Mouse (Mus musculus) heart, embryonic 16.5 days (tissue): ENCODE measurements around the gene Arv1. TPM values are rescaled to one million over a fixed set of nuclear protein-coding genes. Genes with fewer than 3 reads are reported as not detected.
A peak's percentile ranks its signal among the peaks of the same experiment; 100 is the strongest.

Experiments used
- ATAC-seq: fragments of 200-750 bp; cut with Nextera tagmentation; replicated peaks from 2 replicates; pipeline ENCODE4 v1.8.0; 2017; ENCODE audit warnings: moderate number of reproducible peaks; ENCODE audit not compliant: insufficient read depth, low FRiP score; ENCODE audit errors: extremely low read depth
- H3K27ac ChIP-seq: fragments of 300-500 bp; sonication (generic); 2 replicates; pipeline ENCODE4 v1.5.1; 2014; ENCODE audit warnings: mild to moderate bottlenecking, low read length, control low read depth, moderate library complexity
- H3K27me3 ChIP-seq: fragments of 300-500 bp; sonication (generic); 2 replicates; pipeline ENCODE4 v1.6.1; 2014; ENCODE audit warnings: low read length, mixed read lengths; ENCODE audit not compliant: control insufficient read depth, insufficient read depth
- H3K36me3 ChIP-seq: fragments of 300-500 bp; sonication (generic); 2 replicates; pipeline ENCODE4 v1.6.1; 2014; ENCODE audit not compliant: control insufficient read depth, insufficient read depth
- H3K4me1 ChIP-seq: fragments of 300-500 bp; sonication (generic); 2 replicates; pipeline ENCODE4 v1.6.1; 2014; ENCODE audit warnings: low read length, mixed read lengths; ENCODE audit not compliant: control insufficient read depth, insufficient read depth
- H3K4me2 ChIP-seq: fragments of 300-500 bp; sonication (generic); 2 replicates; pipeline ENCODE4 v1.6.1; 2014; ENCODE audit warnings: low read depth, mild to moderate bottlenecking, control low read depth, low read length
- H3K4me3 ChIP-seq: fragments of 300-500 bp; sonication (generic); 2 replicates; pipeline ENCODE4 v1.5.1; 2014; ENCODE audit warnings: mild to moderate bottlenecking, control low read depth, low read length
- H3K9ac ChIP-seq: fragments of 300-500 bp; sonication (generic); 2 replicates; pipeline ENCODE4 v1.6.1; 2014; ENCODE audit warnings: low read length, control low read depth
- H3K9me3 ChIP-seq: fragments of 300-500 bp; sonication (generic); replicated peaks from 2 replicates; pipeline ENCODE4 v1.6.1; 2016; ENCODE audit warnings: low read length; ENCODE audit not compliant: control insufficient read depth
- WGBS: fragments of 180-500 bp; shearing (Covaris S2); extraction: QIAGEN DNeasy Blood & Tissue Kit; methylation state at CpG from one replicate; pipeline ENCODE4 v1.1.7; 2014; 5-methylcytosine and 5-hydroxymethylcytosine counted together
- polyA plus RNA-seq: library from polyadenylated mRNA; unstranded; fragments of >200 nt; fragmentation: Nextera tagmentation; extraction: Ambion mirVana; gene quantifications from 2 replicates; pipeline ENCODE4 v1.2.1, GENCODE M21; 2015

The Arv1 gene
- polyA plus RNA-seq, 1 experiment from 2014 or later = 16.0 TPM

DNA sequence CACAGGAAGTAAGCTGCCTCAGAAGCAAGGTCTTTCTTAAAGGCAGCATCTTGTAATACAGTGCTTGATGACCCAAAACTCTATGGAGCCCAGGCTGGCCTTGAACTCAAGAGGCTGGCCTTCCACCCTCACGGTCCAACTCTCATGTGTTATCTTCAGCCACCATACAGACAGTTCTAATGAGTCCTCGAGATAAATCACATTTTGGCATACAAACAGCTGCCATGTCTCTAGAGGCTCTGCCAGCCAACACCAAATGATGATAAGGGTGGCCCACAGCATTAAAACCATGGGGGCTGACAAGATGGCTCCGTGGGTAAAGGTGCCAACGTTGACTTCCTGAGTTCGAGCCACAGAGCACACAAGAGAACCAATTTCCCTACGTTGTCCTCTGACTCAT is 8.7 kb upstream of the Arv1 start:
- no peak overlapping the region for H3K4me2 ChIP-seq
- H3K36me3 ChIP-seq = peaks cover 17% of the 10 kb centered on the region
- H3K27ac ChIP-seq = no peak overlapping the region
- no peak overlapping the region for H3K9ac ChIP-seq
- no peak for ATAC-seq
- no peaks in the 10 kb centered on the region for H3K27me3 ChIP-seq
- no peaks in the 10 kb centered on the region for H3K9me3 ChIP-seq
- H3K4me1 ChIP-seq = no peaks in the 10 kb centered on the region
- 87% methylated on average over 6 of the region's 6 CpGs for WGBS
- no peak overlapping the region for H3K4me3 ChIP-seq

- H3K27ac ChIP-seq = no peak overlapping the region
- no peaks in the 10 kb centered on the region for H3K9me3 ChIP-seq
- H3K4me3 ChIP-seq = no peak overlapping the region
- no peak for ATAC-seq
- peaks cover 5% of the 10 kb centered on the region for H3K4me1 ChIP-seq
- no peaks in the 10 kb centered on the region for H3K27me3 ChIP-seq
- no peak overlapping the region for H3K4me2 ChIP-seq
- H3K36me3 ChIP-seq = peaks cover 13% of the 10 kb centered on the region
- no peak overlapping the region for H3K9ac ChIP-seq
- WGBS = 80% methylated on average over 8 of the region's 8 CpGs
Observed at GRCm38 (mm10) chr8:124715736-124716135, 6.2 kb upstream of the Arv1 start.

DNA sequence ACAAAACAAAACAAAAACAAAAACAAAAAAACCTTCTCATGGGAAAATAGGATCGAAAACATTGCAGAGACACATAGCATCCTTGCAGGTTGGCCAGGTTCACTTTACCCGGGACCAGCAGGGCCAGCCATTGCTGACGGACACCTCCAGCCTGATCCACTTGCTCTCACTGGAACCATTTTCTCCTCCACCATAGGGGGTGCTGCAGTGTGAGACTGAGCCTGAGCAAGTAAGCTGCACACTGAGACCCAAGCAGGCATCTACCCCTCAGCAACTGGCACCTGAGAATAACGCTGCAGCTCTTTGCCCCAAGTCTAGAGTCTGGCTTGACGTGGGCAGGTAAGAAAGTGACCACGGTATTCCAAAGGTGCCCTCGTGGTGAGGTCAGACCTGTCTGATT is 1.8 kb upstream of the Arv1 start:
- Histone ChIP-seq H3K9ac (no peak overlapping the region), H3K4me2 (no peak overlapping the region; the same call in 1 of the 2 replicates), H3K36me3 (no peaks in the 10 kb centered on the region), H3K4me3 (no peak overlapping the region), H3K27me3 (no peaks in the 10 kb centered on the region), H3K4me1 (peaks cover 21% of the 10 kb centered on the region), H3K27ac (no peak overlapping the region), H3K9me3 (no peaks in the 10 kb centered on the region)
- WGBS = 79% methylated on average over 7 of the region's 7 CpGs
- no peak for ATAC-seq

- Histone ChIP-seq H3K27ac (peak overlapping the region; percentile 50), H3K9ac (peak overlapping the region; percentile 94), H3K4me3 (peak overlapping the region; percentile 93), H3K4me2 (peak overlapping the region; percentile 94), H3K27me3 (no peaks in the 10 kb centered on the region), H3K9me3 (no peaks in the 10 kb centered on the region), H3K36me3 (peaks cover 4% of the 10 kb centered on the region; the same call in 1 of the 2 replicates), H3K4me1 (peaks cover 21% of the 10 kb centered on the region)
- peak; percentile 30 for ATAC-seq
- WGBS = 2% methylated on average over 31 of the region's 31 CpGs
Observed at GRCm38 (mm10) chr8:124720938-124721861, 739 bp upstream of the Arv1 start.

GRCm38 (mm10) chr8:124724301-124724700 is 2.4 kb downstream of the Arv1 start:
- Histone ChIP-seq H3K27me3 (no peaks in the 10 kb centered on the region), H3K4me2 (no peak overlapping the region), H3K27ac (no peak overlapping the region), H3K4me1 (peaks cover 21% of the 10 kb centered on the region), H3K9ac (no peak overlapping the region), H3K9me3 (no peaks in the 10 kb centered on the region), H3K4me3 (no peak overlapping the region), H3K36me3 (peaks cover 14% of the 10 kb centered on the region)
- WGBS = 91% methylated on average over 7 of the region's 7 CpGs
- ATAC-seq = no peak

DNA sequence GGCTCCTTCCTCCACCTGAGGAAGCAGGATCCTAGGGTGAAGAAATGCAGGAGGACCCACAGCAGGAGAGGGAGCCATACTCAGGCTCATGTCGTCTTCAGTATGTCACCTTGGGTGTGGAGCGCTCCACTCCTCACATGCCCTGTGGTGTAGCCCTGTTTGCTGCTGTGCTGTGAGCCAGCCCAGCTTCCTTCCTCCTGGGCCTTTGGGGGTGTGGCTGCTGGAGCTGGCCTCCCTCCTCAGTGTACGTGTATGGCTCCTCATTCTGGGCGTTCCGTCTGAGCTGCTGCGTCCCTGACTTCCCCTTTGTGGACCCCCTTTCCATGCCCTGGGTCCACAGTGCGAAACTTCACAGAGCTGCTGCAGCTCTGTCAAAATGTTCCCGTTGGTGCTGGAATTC is 10.9 kb downstream of the Arv1 start:
- no peak overlapping the region for H3K9ac ChIP-seq
- no peak overlapping the region for H3K4me2 ChIP-seq
- no peak overlapping the region for H3K4me3 ChIP-seq
- H3K27me3 ChIP-seq = no peaks in the 10 kb centered on the region
- H3K9me3 ChIP-seq = no peaks in the 10 kb centered on the region
- ATAC-seq = no peak
- WGBS = 82% methylated on average over 8 of the region's 8 CpGs
- H3K27ac ChIP-seq = no peak overlapping the region
- H3K36me3 ChIP-seq = peaks cover 64% of the 10 kb centered on the region
- H3K4me1 ChIP-seq = no peaks in the 10 kb centered on the region

GRCm38 (mm10) chr8:124735371-124735911 is 13.5 kb downstream of the Arv1 start:
- H3K27me3 ChIP-seq = no peaks in the 10 kb centered on the region
- no peaks in the 10 kb centered on the region for H3K4me1 ChIP-seq
- no peak overlapping the region for H3K27ac ChIP-seq
- H3K9me3 ChIP-seq = no peaks in the 10 kb centered on the region
- H3K4me3 ChIP-seq = no peak overlapping the region
- peaks cover 49% of the 10 kb centered on the region for H3K36me3 ChIP-seq
- 61% methylated on average over 3 of the region's 3 CpGs for WGBS
- no peak overlapping the region for H3K4me2 ChIP-seq
- no peak overlapping the region for H3K9ac ChIP-seq
- no peak for ATAC-seq

- Histone ChIP-seq H3K27ac (no peak overlapping the region), H3K4me2 (no peak overlapping the region), H3K4me3 (no peak overlapping the region), H3K27me3 (no peaks in the 10 kb centered on the region), H3K9ac (no peak overlapping the region), H3K36me3 (peaks cover 16% of the 10 kb centered on the region), H3K9me3 (no peaks in the 10 kb centered on the region), H3K4me1 (no peaks in the 10 kb centered on the region)
- 85% methylated on average over 1 of the region's 1 CpGs for WGBS
- no peak for ATAC-seq
Observed at GRCm38 (mm10) chr8:124739268-124739667, 17.3 kb downstream of the Arv1 start.

GRCm38 (mm10) chr8:124746661-124747060 is 24.7 kb downstream of the Arv1 start:
- 67% methylated on average over 13 of the region's 13 CpGs for WGBS
- no peak for ATAC-seq
- no peak overlapping the region for H3K27ac ChIP-seq

More at GRCm38 (mm10) chr8:124746661-124747060, 24.7 kb downstream of the Arv1 start:
- Histone ChIP-seq H3K9ac (no peak overlapping the region), H3K4me2 (no peak overlapping the region), H3K27me3 (peaks cover 23% of the 10 kb centered on the region), H3K4me1 (peaks cover 5% of the 10 kb centered on the region; the same call in 1 of the 2 replicates), H3K9me3 (no peaks in the 10 kb centered on the region), H3K36me3 (no peaks in the 10 kb centered on the region), H3K4me3 (no peak overlapping the region)
